Mouse (Mus musculus) lung, embryonic 16.5 days (tissue): Measurements from ENCODE around the gene Zfhx3. TPM values are rescaled to one million over a fixed set of nuclear protein-coding genes. Genes with fewer than 3 reads are reported as not detected.
A peak's percentile ranks its signal among the peaks of the same experiment; 100 is the strongest.

Experiments
- ATAC-seq: fragments of 200-750 bp; cut with Nextera tagmentation; 2 replicates; pipeline ENCODE4 v1.8.0; 2017; ENCODE audit warnings: low read depth, mild to moderate bottlenecking, moderate library complexity
- H3K27ac ChIP-seq: fragments of 300-500 bp; sonication (generic); 2 replicates; pipeline ENCODE4 v1.5.1; 2014; ENCODE audit warnings: mild to moderate bottlenecking, control low read depth, low read length
- H3K27me3 ChIP-seq: fragments of 300-500 bp; sonication (generic); 2 replicates; pipeline ENCODE4 v1.6.1; 2014; ENCODE audit warnings: low read depth, low read length, mixed read lengths; ENCODE audit not compliant: control insufficient read depth, insufficient read depth
- H3K36me3 ChIP-seq: fragments of 300-500 bp; sonication (generic); 2 replicates; pipeline ENCODE4 v1.6.1; 2014; ENCODE audit warnings: low read length; ENCODE audit not compliant: control insufficient read depth, insufficient read depth
- H3K4me1 ChIP-seq: fragments of 300-500 bp; sonication (generic); replicated peaks from 2 replicates; pipeline ENCODE4 v1.6.1; 2014; ENCODE audit warnings: low read length, mixed read lengths; ENCODE audit not compliant: control insufficient read depth, insufficient read depth
- H3K4me2 ChIP-seq: fragments of 300-500 bp; sonication (generic); 2 replicates; pipeline ENCODE4 v1.6.1; 2014; ENCODE audit warnings: low read depth, low read length, control low read depth
- H3K4me3 ChIP-seq: fragments of 300-500 bp; sonication (generic); 2 replicates; pipeline ENCODE4 v1.5.1; 2014; ENCODE audit warnings: mild to moderate bottlenecking, low read length, control low read depth
- H3K9ac ChIP-seq: fragments of 300-500 bp; sonication (generic); 2 replicates; pipeline ENCODE4 v1.6.1; 2014; ENCODE audit warnings: low read length, control low read depth
- H3K9me3 ChIP-seq: fragments of 300-500 bp; sonication (generic); 2 replicates; pipeline ENCODE4 v1.6.1; 2016; ENCODE audit warnings: low read length; ENCODE audit not compliant: control insufficient read depth
- WGBS: fragments of 180-500 bp; shearing (Covaris S2); extraction: QIAGEN DNeasy Blood & Tissue Kit; methylation state at CpG from one replicate; pipeline ENCODE4 v1.1.7; 2014; 5-methylcytosine and 5-hydroxymethylcytosine counted together
- polyA plus RNA-seq: library from polyadenylated mRNA; unstranded; fragments of >200 nt; fragmentation: Nextera tagmentation; extraction: Ambion mirVana; gene quantifications from 2 replicates; pipeline ENCODE4 v1.2.1, GENCODE M21; 2015

Gene Zfhx3
- polyA plus RNA-seq, 1 experiment from 2014 or later, result 12.7 TPM

DNA sequence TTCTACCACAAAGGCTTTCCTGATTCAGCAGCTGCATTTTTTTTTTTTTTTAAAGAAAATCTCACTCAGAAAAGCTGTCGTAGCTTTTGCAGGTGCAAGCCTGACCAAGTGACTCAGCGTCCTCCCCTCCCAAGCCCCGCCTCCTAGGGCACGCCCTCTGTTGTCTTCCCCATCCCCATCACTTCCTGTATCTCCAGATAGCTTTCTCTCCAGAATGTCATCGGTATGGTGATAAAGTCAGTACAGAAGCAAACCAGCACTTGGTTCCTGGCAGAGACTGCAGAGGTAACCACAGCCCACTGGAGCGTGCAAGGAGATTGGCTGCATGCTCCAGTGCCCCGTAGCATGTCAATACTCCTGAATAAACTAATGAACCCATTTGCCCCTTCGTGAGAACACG, 450.5 kb downstream of the Zfhx3 start:
- Histone ChIP-seq H3K4me3 (no peak overlapping the region), H3K36me3 (no peaks in the 10 kb centered on the region), H3K4me2 (no peak overlapping the region), H3K27me3 (no peaks in the 10 kb centered on the region), H3K9ac (no peak overlapping the region), H3K27ac (no peak overlapping the region), H3K4me1 (peaks cover 3% of the 10 kb centered on the region; the same call in 1 of the 2 replicates), H3K9me3 (no peaks in the 10 kb centered on the region)
- no peak for ATAC-seq
- WGBS, result 75% methylated on average over 9 of the region's 9 CpGs

DNA sequence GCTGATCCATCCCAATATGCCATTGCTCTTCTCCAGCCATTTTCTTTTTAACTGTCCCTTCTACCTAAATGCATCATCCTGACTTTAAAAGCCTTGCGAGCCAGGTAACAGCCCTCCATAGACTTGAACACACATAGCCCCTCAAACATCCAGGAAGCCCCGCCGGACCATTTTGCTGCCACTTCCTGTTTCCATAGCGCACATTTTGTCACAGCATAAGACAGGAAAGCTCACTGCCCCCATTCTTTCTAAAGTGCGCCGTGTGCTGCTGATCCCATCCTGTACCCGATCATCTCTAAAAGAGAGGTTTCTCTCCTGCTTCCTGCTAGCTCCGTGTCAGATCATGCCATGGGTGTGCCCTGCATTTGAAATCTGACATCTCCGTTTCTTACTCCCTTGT, 459.7 kb downstream of the Zfhx3 start:
- Histone ChIP-seq H3K27me3 (no peaks in the 10 kb centered on the region), H3K27ac (no peak overlapping the region), H3K4me2 (no peak overlapping the region), H3K4me1 (no peaks in the 10 kb centered on the region), H3K36me3 (no peaks in the 10 kb centered on the region), H3K9ac (no peak overlapping the region), H3K9me3 (no peaks in the 10 kb centered on the region), H3K4me3 (no peak overlapping the region)
- 78% methylated on average over 9 of the region's 9 CpGs for WGBS
- ATAC-seq, result no peak

DNA sequence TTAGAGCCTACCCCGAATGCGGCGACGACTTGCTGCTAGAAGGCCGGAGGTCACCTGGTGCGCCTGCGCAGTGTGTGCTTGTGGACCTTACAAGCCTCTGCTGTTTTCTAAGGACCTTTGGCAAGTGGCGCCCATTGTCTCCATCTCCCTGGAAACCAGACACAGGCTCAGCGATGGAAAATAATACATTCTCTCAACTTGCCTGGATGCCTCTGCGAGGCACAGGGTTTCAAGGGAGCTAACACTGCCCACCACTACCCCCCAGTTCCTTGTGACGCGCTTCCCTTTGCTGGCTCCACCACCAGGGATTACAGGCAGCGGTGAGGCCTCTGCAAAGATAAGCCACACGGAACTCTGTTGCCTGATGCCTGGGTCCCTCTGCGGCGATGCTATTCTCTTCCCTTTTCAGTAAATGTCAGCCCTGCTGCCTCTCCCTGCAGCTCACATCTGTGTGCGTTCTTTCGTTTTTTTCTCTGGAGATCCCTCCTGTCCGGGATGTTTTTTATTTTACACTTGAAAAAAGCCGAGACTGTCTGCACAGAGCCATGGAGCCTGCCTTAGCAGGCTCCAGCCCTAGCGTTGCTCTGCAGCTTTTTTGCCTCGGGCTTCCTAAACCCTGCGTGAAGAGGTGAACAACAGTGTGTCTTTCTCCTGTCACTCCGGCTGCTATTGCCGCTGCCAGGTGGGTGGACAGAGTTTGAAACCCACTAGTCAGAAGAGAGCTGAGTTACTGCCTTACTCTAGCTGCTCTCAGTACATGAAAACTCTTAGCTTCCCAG, 464.5 kb downstream of the Zfhx3 start:
- Histone ChIP-seq H3K4me2 (no peak overlapping the region), H3K27me3 (no peaks in the 10 kb centered on the region), H3K36me3 (no peaks in the 10 kb centered on the region), H3K9me3 (no peaks in the 10 kb centered on the region), H3K9ac (no peak overlapping the region; the same call in 1 of the 2 replicates), H3K27ac (no peak overlapping the region), H3K4me1 (no peaks in the 10 kb centered on the region), H3K4me3 (no peak overlapping the region)
- 47% methylated on average over 25 of the region's 25 CpGs for WGBS
- ATAC-seq, result no peak

DNA sequence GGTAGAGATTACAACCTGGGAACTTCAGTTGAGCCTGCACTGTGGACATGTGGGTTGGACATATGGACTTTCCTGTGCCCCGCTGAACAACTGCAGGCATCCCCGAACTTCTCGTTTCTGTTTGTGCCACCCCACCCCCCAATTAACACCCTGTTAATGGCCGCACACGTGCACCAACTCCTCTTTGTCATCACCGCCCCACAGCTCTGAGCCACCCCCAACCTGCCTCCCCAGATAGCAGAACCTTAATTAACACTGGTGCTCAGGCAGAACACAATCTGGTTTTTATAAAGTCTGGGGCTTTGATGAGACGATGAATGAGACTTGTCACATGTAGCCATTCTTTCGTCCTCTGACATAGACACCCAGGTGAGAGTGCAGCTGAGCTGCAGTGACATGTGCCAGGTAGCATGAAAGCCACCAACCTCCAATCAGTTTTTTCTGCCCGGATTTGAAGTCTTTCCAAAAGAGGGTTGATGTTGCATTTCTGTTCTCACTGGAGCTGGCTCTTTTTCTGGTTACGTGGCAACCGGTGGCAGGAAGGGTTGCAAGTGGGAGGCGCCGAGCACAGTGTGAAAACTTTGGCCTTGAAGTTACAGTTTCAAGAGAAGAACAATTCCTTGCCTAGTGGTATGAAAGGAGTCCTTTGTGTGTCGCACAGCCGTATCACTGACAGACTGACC, 476.9 kb downstream of the Zfhx3 start:
- H3K4me2 ChIP-seq, result no peak overlapping the region
- H3K4me3 ChIP-seq, result no peak overlapping the region
- no peak overlapping the region for H3K9ac ChIP-seq
- H3K36me3 ChIP-seq, result no peaks in the 10 kb centered on the region
- no peaks in the 10 kb centered on the region for H3K9me3 ChIP-seq
- 63% methylated on average over 15 of the region's 15 CpGs for WGBS
- no peaks in the 10 kb centered on the region for H3K27me3 ChIP-seq
- no peak overlapping the region for H3K27ac ChIP-seq
- H3K4me1 ChIP-seq, result no peaks in the 10 kb centered on the region
- ATAC-seq, result no peak

DNA sequence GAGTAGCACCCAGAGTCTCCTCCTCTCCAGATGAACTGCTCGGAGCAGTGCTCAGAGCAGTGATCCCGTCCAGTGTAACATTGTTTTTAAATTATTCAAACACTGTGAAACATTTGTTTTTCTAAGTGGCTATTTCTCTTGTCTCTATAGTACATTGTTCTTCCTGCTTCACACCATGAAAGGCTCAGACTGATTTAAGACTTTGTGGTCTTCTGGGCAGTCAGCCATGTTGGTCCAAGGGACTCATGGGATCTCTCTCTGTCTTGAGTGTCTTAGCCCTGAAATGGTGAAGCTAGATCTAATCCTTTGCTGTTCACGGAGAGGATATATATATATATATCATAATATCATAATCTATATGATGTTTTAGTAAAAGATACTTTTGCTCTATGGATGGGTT, 480.1 kb downstream of the Zfhx3 start:
- H3K4me3 ChIP-seq, result no peak overlapping the region
- no peaks in the 10 kb centered on the region for H3K27me3 ChIP-seq
- no peak overlapping the region for H3K9ac ChIP-seq
- H3K4me2 ChIP-seq, result no peak overlapping the region
- no peaks in the 10 kb centered on the region for H3K9me3 ChIP-seq
- ATAC-seq, result no peak
- H3K27ac ChIP-seq, result no peak overlapping the region
- 70% methylated on average over 3 of the region's 3 CpGs for WGBS
- no peaks in the 10 kb centered on the region for H3K4me1 ChIP-seq
- H3K36me3 ChIP-seq, result no peaks in the 10 kb centered on the region

DNA sequence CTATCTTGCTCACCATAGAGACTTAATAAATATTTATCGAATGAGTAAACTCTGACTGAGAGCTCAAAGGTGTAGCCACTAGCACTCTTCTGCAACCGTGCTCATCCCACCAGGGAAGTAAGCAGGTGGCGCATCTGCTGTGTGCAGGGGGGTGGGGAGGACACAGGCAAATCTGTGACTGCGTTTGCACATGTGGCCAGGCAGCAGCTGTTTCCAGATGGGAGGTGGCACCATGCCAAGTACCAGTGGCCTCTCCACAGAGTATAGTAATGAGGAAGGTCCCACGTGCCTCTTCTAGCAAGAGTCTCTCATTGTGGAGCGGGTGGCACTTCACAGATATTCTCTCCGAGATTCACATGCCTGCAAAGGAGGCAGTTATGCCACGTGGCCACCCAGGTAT, 481.9 kb downstream of the Zfhx3 start:
- Histone ChIP-seq H3K4me3 (no peak overlapping the region), H3K9me3 (no peaks in the 10 kb centered on the region), H3K4me1 (no peaks in the 10 kb centered on the region), H3K27ac (no peak overlapping the region), H3K36me3 (no peaks in the 10 kb centered on the region), H3K4me2 (no peak overlapping the region), H3K9ac (no peak overlapping the region), H3K27me3 (no peaks in the 10 kb centered on the region)
- ATAC-seq, result peak; percentile 81; the same call in 1 of the 2 replicates
- 46% methylated on average over 8 of the region's 8 CpGs for WGBS

DNA sequence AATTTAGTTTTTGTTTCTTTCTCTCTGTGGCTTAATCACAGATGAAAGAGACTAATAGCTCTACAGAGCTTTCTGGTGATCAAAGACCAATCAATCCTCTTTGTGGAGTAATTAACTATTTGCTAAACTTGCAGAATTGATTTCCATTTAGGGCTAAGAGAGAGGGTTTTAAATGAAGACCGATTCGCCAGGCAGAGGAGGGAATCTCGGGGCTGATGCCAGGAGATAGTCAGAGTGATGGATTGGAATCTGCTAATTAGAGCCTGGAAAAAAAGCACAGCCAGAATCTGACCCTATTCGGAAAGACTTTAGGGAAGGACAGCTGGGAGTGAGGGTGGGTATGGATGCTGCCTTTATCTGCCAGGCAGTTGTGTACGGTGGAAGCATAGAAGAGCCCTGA, 490.9 kb downstream of the Zfhx3 start:
- H3K9ac ChIP-seq, result no peak overlapping the region
- no peak overlapping the region for H3K27ac ChIP-seq
- no peaks in the 10 kb centered on the region for H3K27me3 ChIP-seq
- H3K9me3 ChIP-seq, result no peaks in the 10 kb centered on the region
- 31% methylated on average over 5 of the region's 5 CpGs for WGBS
- H3K4me2 ChIP-seq, result no peak overlapping the region
- no peak overlapping the region for H3K4me3 ChIP-seq
- ATAC-seq, result no peak
- H3K4me1 ChIP-seq, result no peaks in the 10 kb centered on the region
- no peaks in the 10 kb centered on the region for H3K36me3 ChIP-seq

DNA sequence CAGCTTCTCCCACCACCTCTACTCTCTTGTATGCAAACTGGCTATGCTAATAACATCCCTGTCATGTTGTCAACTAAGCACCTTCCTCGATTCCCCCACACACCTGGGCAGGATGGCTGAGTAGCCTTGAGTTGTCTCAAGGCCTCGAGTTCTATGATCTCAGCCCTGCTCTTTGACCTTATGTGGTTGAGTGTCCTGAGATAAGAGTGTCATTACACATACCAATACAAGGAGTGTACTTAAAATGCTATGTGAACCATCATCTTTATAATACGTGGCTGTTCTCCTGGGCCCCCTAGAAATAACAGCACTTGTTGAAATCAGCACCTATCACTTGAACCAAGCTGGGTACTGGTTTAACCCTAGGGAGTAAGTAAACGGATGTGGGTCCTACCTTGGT, 492.1 kb downstream of the Zfhx3 start:
- no peak overlapping the region for H3K9ac ChIP-seq
- no peak overlapping the region for H3K27ac ChIP-seq
- H3K4me3 ChIP-seq, result no peak overlapping the region
- peaks cover under 1% of the 10 kb centered on the region; the same call in 1 of the 2 replicates for H3K4me1 ChIP-seq
- no peaks in the 10 kb centered on the region for H3K36me3 ChIP-seq
- ATAC-seq, result no peak
- no peaks in the 10 kb centered on the region for H3K27me3 ChIP-seq
- WGBS, result 35% methylated on average over 4 of the region's 4 CpGs
- no peak overlapping the region for H3K4me2 ChIP-seq
- no peaks in the 10 kb centered on the region for H3K9me3 ChIP-seq

DNA sequence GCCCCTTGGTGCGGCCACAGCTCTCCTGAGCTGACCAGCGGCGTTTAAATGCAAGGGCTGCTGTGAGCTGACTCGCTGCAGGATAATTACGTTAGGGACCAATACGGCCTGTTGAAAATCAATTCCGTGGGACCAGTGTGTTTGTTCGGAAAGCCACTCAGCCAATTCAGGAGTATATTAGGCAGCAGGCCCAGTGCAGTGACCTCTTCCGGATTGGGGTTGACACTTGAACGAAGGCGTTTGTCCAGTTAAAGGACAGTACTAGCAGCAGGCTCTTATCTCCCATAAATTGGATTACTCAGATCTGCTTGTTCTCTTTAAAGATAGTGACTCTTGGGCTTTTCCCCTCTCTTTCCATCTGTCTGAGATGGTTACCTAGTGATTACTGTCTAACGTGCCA, 493.9 kb downstream of the Zfhx3 start:
- Histone ChIP-seq H3K4me3 (no peak overlapping the region), H3K36me3 (no peaks in the 10 kb centered on the region), H3K4me2 (no peak overlapping the region), H3K4me1 (peaks cover 3% of the 10 kb centered on the region; the same call in 1 of the 2 replicates), H3K9ac (no peak overlapping the region), H3K27ac (no peak overlapping the region), H3K27me3 (no peaks in the 10 kb centered on the region), H3K9me3 (no peaks in the 10 kb centered on the region)
- 73% methylated on average over 12 of the region's 12 CpGs for WGBS
- ATAC-seq, result no peak
